Mouse (Mus musculus) heart, embryonic 16.5 days (tissue): ENCODE data around the gene Tarbp1. TPM values are rescaled to one million over a fixed set of nuclear protein-coding genes. Genes with fewer than 3 reads are reported as not detected.
"Not testable (repeated sequence)": the region's sequence is repeated elsewhere in the genome, so short reads cannot be mapped to it uniquely, and the experiment has no call there.

Source experiments
- ATAC-seq: fragments of 200-750 bp; cut with Nextera tagmentation; replicated peaks from 2 replicates; pipeline ENCODE4 v1.8.0; 2017; ENCODE audit warnings: moderate number of reproducible peaks; ENCODE audit not compliant: insufficient read depth, low FRiP score; ENCODE audit errors: extremely low read depth
- H3K27ac ChIP-seq: fragments of 300-500 bp; sonication (generic); 2 replicates; pipeline ENCODE4 v1.5.1; 2014; ENCODE audit warnings: mild to moderate bottlenecking, low read length, control low read depth, moderate library complexity
- H3K27me3 ChIP-seq: fragments of 300-500 bp; sonication (generic); 2 replicates; pipeline ENCODE4 v1.6.1; 2014; ENCODE audit warnings: low read length, mixed read lengths; ENCODE audit not compliant: control insufficient read depth, insufficient read depth
- H3K36me3 ChIP-seq: fragments of 300-500 bp; sonication (generic); 2 replicates; pipeline ENCODE4 v1.6.1; 2014; ENCODE audit not compliant: control insufficient read depth, insufficient read depth
- H3K4me1 ChIP-seq: fragments of 300-500 bp; sonication (generic); 2 replicates; pipeline ENCODE4 v1.6.1; 2014; ENCODE audit warnings: low read length, mixed read lengths; ENCODE audit not compliant: control insufficient read depth, insufficient read depth
- H3K4me2 ChIP-seq: fragments of 300-500 bp; sonication (generic); 2 replicates; pipeline ENCODE4 v1.6.1; 2014; ENCODE audit warnings: low read depth, mild to moderate bottlenecking, control low read depth, low read length
- H3K4me3 ChIP-seq: fragments of 300-500 bp; sonication (generic); 2 replicates; pipeline ENCODE4 v1.5.1; 2014; ENCODE audit warnings: mild to moderate bottlenecking, control low read depth, low read length
- H3K9ac ChIP-seq: fragments of 300-500 bp; sonication (generic); 2 replicates; pipeline ENCODE4 v1.6.1; 2014; ENCODE audit warnings: low read length, control low read depth
- H3K9me3 ChIP-seq: fragments of 300-500 bp; sonication (generic); replicated peaks from 2 replicates; pipeline ENCODE4 v1.6.1; 2016; ENCODE audit warnings: low read length; ENCODE audit not compliant: control insufficient read depth
- WGBS: fragments of 180-500 bp; shearing (Covaris S2); extraction: QIAGEN DNeasy Blood & Tissue Kit; methylation state at CpG from one replicate; pipeline ENCODE4 v1.1.7; 2014; 5-methylcytosine and 5-hydroxymethylcytosine counted together
- polyA plus RNA-seq: library from polyadenylated mRNA; unstranded; fragments of >200 nt; fragmentation: Nextera tagmentation; extraction: Ambion mirVana; gene quantifications from 2 replicates; pipeline ENCODE4 v1.2.1, GENCODE M21; 2015

Gene Tarbp1
- polyA plus RNA-seq, 1 experiment from 2014 or later = 1.6 TPM

DNA sequence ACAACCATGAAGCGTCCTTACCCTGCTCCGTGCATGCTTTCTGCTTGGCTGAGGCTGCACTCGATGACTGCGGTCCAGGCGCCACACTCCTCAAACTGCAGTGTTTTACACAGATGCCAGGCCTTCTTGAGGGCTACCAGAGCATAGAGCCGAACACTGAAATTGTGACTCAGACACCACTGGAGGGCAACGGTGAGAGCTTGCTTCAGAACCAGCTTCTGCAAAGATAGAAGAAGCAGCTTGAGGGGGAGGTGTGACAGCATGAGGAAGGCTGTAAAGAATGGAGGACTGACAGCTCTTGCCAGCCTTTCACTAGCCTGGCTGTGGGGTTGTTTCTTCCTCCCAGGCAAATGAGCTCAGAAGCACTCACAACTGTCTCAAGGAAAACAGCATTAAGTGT lies 41.0 kb downstream of the Tarbp1 start:
- H3K9me3 ChIP-seq = no peaks in the 10 kb centered on the region
- no peak overlapping the region for H3K9ac ChIP-seq
- no peak overlapping the region for H3K27ac ChIP-seq
- H3K4me3 ChIP-seq = no peak overlapping the region
- H3K36me3 ChIP-seq = peaks cover 35% of the 10 kb centered on the region
- H3K4me2 ChIP-seq = no peak overlapping the region
- ATAC-seq = no peak
- WGBS = 78% methylated on average over 7 of the region's 7 CpGs
- H3K27me3 ChIP-seq = no peaks in the 10 kb centered on the region
- no peaks in the 10 kb centered on the region for H3K4me1 ChIP-seq

DNA sequence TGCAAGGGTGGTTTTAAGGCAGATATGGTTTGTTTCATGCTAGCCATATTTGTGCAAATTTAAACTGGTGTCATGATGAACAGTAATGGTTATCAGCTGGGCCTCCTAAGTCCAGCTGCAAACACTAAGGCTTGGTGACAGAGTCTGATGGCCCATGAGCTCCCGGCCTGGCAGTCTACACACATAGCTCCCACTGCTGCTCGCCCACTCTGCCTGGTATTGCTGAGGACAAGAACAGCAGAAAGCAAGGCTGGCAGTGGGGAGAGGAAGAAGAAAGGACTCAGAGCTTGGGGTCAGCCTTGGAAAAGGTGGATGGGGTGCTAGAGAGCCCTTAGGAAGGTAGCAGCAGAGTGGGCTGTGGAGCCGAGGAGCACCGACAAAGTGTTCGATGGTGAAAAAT lies 45.2 kb downstream of the Tarbp1 start:
- ATAC-seq = no peak
- Histone ChIP-seq H3K36me3 (peaks cover 47% of the 10 kb centered on the region), H3K4me3 (no peak overlapping the region), H3K4me1 (no peaks in the 10 kb centered on the region), H3K4me2 (no peak overlapping the region), H3K27ac (no peak overlapping the region), H3K9ac (no peak overlapping the region), H3K9me3 (no peaks in the 10 kb centered on the region), H3K27me3 (no peaks in the 10 kb centered on the region)
- WGBS = 79% methylated on average over 5 of the region's 5 CpGs

DNA sequence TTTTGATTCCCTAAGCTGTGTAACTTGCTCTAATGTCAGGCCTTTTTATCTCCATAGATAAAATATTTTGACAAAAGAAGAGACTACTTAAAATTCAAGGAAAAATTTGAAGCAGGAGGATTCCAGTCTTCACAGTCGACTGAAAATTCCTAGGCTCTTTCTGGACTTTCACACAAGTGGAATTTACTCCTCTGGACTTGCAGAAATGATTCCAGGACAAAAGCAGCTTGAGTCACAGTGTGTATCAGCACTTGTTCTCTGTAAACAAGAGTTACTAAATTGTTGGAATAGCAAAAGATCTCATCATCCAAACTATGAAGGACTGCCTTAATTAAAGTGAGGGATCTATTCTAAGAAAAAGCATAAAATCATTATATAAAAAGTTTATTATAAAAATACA lies 49.9 kb downstream of the Tarbp1 start:
- H3K27me3 ChIP-seq = no peaks in the 10 kb centered on the region
- no peaks in the 10 kb centered on the region for H3K9me3 ChIP-seq
- no peak overlapping the region for H3K9ac ChIP-seq
- ATAC-seq = no peak
- H3K27ac ChIP-seq = no peak overlapping the region
- peaks cover 38% of the 10 kb centered on the region for H3K36me3 ChIP-seq
- H3K4me2 ChIP-seq = no peak overlapping the region
- H3K4me3 ChIP-seq = no peak overlapping the region
- H3K4me1 ChIP-seq = peaks cover 14% of the 10 kb centered on the region
- 62% methylated on average over 1 of the region's 1 CpGs for WGBS

DNA sequence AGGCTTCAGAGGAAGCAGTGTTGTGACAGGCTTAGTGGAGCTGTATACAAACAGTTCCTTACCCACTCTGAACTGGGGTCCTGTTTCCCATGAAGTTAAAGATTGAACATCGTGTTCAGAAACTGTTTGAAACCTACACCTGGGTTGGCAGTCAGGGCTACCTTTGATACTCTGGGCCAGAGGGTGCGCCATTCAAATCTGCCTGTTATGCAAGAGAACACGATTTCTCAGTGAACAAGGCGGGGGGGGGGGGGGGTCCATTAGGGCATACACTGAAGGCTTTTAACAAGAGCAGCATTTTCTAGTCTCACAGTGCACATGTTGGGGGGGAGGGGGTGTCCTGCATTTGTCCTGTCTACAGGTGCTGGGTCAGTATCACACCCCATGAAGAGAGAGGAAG lies 50.7 kb downstream of the Tarbp1 start:
- H3K9ac ChIP-seq = no peak overlapping the region
- no peak for ATAC-seq
- peaks cover 36% of the 10 kb centered on the region for H3K36me3 ChIP-seq
- no peaks in the 10 kb centered on the region for H3K27me3 ChIP-seq
- H3K4me1 ChIP-seq = peaks cover 14% of the 10 kb centered on the region
- H3K4me2 ChIP-seq = no peak overlapping the region
- 89% methylated on average over 4 of the region's 4 CpGs for WGBS
- no peak overlapping the region for H3K4me3 ChIP-seq
- H3K9me3 ChIP-seq = no peaks in the 10 kb centered on the region
- no peak overlapping the region for H3K27ac ChIP-seq

- H3K9ac ChIP-seq = peak overlapping the region; percentile 97
- ATAC-seq = peak; percentile 30
- H3K36me3 ChIP-seq = peaks cover 25% of the 10 kb centered on the region
- peak overlapping the region; percentile 95 for H3K4me3 ChIP-seq
- H3K4me1 ChIP-seq = peaks cover 14% of the 10 kb centered on the region
- H3K4me2 ChIP-seq = peak overlapping the region; percentile 96
- H3K27me3 ChIP-seq = no peaks in the 10 kb centered on the region
- 7% methylated on average over 9 of the region's 9 CpGs for WGBS
- peak overlapping the region; percentile 84 for H3K27ac ChIP-seq
- H3K9me3 ChIP-seq = no peaks in the 10 kb centered on the region
Measured at GRCm38 (mm10) chr8:126422920-126423300, 52.0 kb downstream of the Tarbp1 start.

DNA sequence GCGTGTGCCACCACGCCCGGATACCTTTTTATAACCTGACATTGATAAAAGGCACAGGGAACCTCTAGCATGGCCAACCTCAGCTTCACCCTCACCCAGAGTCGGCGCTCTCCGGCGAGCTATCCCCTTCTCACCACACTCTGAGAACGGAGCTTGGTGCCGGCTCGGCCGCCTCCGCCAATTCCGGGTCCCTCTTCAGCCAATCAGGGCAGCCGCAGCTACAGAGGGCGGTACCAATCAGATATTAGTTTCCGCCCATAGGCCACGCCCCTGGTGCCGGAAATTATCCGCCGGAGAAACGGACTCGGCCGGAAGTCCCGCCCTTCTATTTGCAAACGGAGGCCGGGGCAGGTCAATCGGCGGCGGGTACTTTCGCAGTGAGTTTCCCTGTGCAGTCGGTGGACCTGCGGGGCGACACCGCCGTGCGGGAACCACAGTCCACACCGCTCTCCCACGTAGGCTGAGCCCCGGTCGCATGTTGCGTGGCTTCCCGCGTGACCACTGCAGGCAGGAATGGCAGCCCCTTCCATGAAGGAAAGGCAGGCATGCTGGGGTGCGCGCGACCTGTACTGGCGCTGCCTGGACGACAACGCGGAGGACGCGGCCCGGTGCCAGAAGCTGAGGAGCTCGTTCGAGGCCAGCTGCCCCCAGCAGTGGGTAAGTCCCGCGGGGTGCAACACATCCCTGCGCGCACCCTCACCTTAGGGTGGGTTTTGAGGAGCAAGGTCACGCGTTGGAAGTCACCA lies 52.5 kb downstream of the Tarbp1 start, which contains the start of gene Coa6:
Gene Coa6, plus strand, starts transcription at position 342 of the 746 bp plus-strand sequence.
- peaks cover 14% of the 10 kb centered on the region for H3K4me1 ChIP-seq
- peak within 1 kb of the TSS; percentile 95 for H3K4me3 ChIP-seq
- H3K27ac ChIP-seq = peak within 1 kb of the TSS; percentile 84
- H3K27me3 ChIP-seq = no peaks in the 10 kb centered on the region
- peak; percentile 98 for ATAC-seq
- peaks cover 22% of the 10 kb centered on the region for H3K36me3 ChIP-seq
- peak within 1 kb of the TSS; percentile 96 for H3K4me2 ChIP-seq
- WGBS = under 1% methylated on average over 61 of the region's 61 CpGs
- H3K9me3 ChIP-seq = no peaks in the 10 kb centered on the region
- peak within 1 kb of the TSS; percentile 97 for H3K9ac ChIP-seq

DNA sequence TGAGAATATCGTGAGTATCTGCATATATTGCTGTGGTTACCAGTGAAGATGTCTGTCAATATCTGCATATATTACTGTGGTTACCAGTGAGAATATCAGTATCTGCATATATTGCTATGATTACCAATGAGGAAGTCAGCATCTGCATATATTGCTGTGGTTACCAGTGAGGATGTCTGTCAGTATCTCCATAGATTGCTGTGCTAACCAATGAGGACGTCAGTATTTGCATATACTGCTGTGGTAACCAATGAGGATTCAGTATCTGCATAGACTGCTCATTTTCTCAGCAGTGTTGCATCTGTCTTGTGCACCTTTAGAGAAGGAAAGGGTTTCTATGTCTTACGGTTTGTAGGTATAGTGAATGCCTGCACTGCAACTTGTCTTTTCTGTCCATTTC lies 54.0 kb downstream of the Tarbp1 start:
- no peak for ATAC-seq
- WGBS = 83% methylated on average over 3 of the region's 3 CpGs
- Histone ChIP-seq H3K9me3 (no peaks in the 10 kb centered on the region), H3K4me3 (no peak overlapping the region), H3K36me3 (peaks cover 8% of the 10 kb centered on the region), H3K4me2 (no peak overlapping the region), H3K4me1 (peaks cover 14% of the 10 kb centered on the region), H3K9ac (no peak overlapping the region), H3K27ac (no peak overlapping the region), H3K27me3 (no peaks in the 10 kb centered on the region)

GRCm38 (mm10) chr8:126405030-126405429 lies 69.8 kb downstream of the Tarbp1 start:
- Histone ChIP-seq H3K4me1 (no peaks in the 10 kb centered on the region), H3K4me3 (no peak overlapping the region), H3K27ac (no peak overlapping the region), H3K36me3 (no peaks in the 10 kb centered on the region), H3K27me3 (no peaks in the 10 kb centered on the region), H3K9ac (no peak overlapping the region), H3K4me2 (no peak overlapping the region), H3K9me3 (no peaks in the 10 kb centered on the region)
- ATAC-seq = no peak
- WGBS = 61% methylated on average over 4 of the region's 4 CpGs

DNA sequence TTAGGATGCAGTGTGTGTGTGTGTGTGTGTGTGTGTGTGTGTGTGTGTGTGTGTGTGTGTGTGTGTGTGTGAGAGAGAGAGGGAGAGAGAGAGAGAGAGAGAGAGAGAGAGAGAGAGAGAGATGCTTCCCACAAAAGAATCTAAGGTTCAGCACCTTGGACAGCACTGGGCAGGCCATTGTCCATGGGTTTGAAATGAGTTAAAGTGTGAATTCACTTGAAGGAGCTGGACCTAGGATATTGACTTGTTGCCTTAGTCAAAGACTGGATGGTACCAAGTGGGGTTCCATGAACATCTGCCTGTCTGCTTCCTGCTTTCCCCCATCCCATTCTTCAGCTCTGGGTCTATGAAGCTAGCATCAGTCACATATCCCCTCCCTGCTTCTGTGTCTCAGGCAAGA lies 70.3 kb downstream of the Tarbp1 start:
- H3K4me3 ChIP-seq, H3K4me1 ChIP-seq, H3K9me3 ChIP-seq, ATAC-seq, H3K9ac ChIP-seq, H3K36me3 ChIP-seq, H3K27ac ChIP-seq, H3K27me3 ChIP-seq, H3K4me2 ChIP-seq: not testable (repeated sequence)
